Mouse (Mus musculus) hindbrain, embryonic 10.5 days (tissue): ENCODE measurements around the gene Ankib1. TPM values are rescaled to one million over a fixed set of nuclear protein-coding genes. Genes with fewer than 3 reads are reported as not detected.
"Not testable (repeated sequence)": the region's sequence is repeated elsewhere in the genome, so short reads cannot be mapped to it uniquely, and the experiment has no call there.

Experiments used
- DNase-seq: peaks from one replicate; pipeline ENCODE4 v3.0.0-alpha.2; 2017; ENCODE audit warnings: low spot score
- H3K27ac ChIP-seq: fragments of 300-500 bp; sonication (generic); 2 replicates; pipeline ENCODE4 v1.5.1; 2016; ENCODE audit warnings: mild to moderate bottlenecking, moderate library complexity
- H3K27me3 ChIP-seq: fragments of 300-500 bp; sonication (generic); 2 replicates; pipeline ENCODE4 v1.6.1; 2016; ENCODE audit warnings: mild to moderate bottlenecking; ENCODE audit not compliant: poor library complexity, insufficient read depth, severe bottlenecking
- H3K36me3 ChIP-seq: fragments of 300-500 bp; sonication (generic); 2 replicates; pipeline ENCODE4 v1.6.1; 2016; ENCODE audit warnings: mild to moderate bottlenecking, moderate library complexity
- H3K4me1 ChIP-seq: fragments of 300-500 bp; sonication (generic); replicated peaks from 2 replicates; pipeline ENCODE4 v1.6.1; 2016; ENCODE audit warnings: mild to moderate bottlenecking
- H3K4me3 ChIP-seq: fragments of 300-500 bp; sonication (generic); 2 replicates; pipeline ENCODE4 v1.5.1; 2016; ENCODE audit warnings: mild to moderate bottlenecking, moderate library complexity
- H3K9me3 ChIP-seq: fragments of 300-500 bp; sonication (generic); 2 replicates; pipeline ENCODE4 v1.6.1; 2016; ENCODE audit warnings: mild to moderate bottlenecking, moderate library complexity
- WGBS: fragments of 180-500 bp; shearing (Covaris S2); methylation state at CpG from one replicate; pipeline ENCODE4 v1.1.7; 2016; 5-methylcytosine and 5-hydroxymethylcytosine counted together
- polyA plus RNA-seq: library from polyadenylated mRNA; unstranded; fragments of >200 nt; fragmentation: Nextera tagmentation; extraction: Ambion mirVana; gene quantifications from 2 replicates; pipeline ENCODE4 v1.2.1, GENCODE M21; 2016

Gene Ankib1
- polyA plus RNA-seq, 1 experiment from 2014 or later, result 13.1 TPM

- Histone ChIP-seq H3K36me3 (peaks cover 63% of the 10 kb centered on the region), H3K9me3 (no peaks in the 10 kb centered on the region), H3K4me3 (no peak overlapping the region), H3K4me1 (no peaks in the 10 kb centered on the region), H3K27me3 (no peaks in the 10 kb centered on the region), H3K27ac (no peak overlapping the region)
- DNase-seq, result no peak
- 84% methylated on average over 4 of the region's 4 CpGs for WGBS
Measured at GRCm38 (mm10) chr5:3702180-3702579, 100.5 kb downstream of the Ankib1 start.

DNA sequence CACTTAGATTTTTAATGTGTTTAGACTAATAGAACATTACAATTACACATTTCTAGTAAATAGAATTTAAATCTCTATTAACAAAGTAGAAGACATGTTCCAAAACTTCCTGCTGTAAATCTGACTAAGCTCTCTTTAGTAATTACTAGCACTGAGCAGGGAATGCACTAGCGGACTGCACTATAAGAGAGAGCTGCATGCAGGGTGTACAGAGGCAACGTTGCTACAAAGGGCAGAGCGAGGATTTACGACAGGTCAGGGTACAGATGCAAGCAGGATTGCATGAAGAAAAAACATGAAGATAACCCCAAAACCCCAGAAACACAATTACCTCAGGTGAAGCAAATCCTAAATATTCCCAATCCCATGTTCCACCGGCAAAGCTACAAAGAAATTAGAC lies 102.7 kb downstream of the Ankib1 start:
- Histone ChIP-seq H3K27me3 (no peaks in the 10 kb centered on the region), H3K9me3 (no peaks in the 10 kb centered on the region), H3K36me3 (peaks cover 78% of the 10 kb centered on the region), H3K4me3 (no peak overlapping the region), H3K4me1 (no peaks in the 10 kb centered on the region), H3K27ac (no peak overlapping the region)
- DNase-seq, result no peak
- WGBS, result 94% methylated on average over 5 of the region's 5 CpGs

- DNase-seq, result no peak
- no peaks in the 10 kb centered on the region for H3K27me3 ChIP-seq
- no peaks in the 10 kb centered on the region for H3K9me3 ChIP-seq
- 90% methylated on average over 3 of the region's 3 CpGs for WGBS
- H3K27ac ChIP-seq, result no peak overlapping the region
- H3K4me3 ChIP-seq, result no peak overlapping the region
- H3K36me3 ChIP-seq, result peaks cover 93% of the 10 kb centered on the region
- H3K4me1 ChIP-seq, result no peaks in the 10 kb centered on the region
Measured at GRCm38 (mm10) chr5:3696031-3696430, 106.7 kb downstream of the Ankib1 start.

GRCm38 (mm10) chr5:3695191-3695590 lies 107.5 kb downstream of the Ankib1 start:
- no peaks in the 10 kb centered on the region for H3K27me3 ChIP-seq
- peaks cover 86% of the 10 kb centered on the region for H3K36me3 ChIP-seq
- no peaks in the 10 kb centered on the region for H3K4me1 ChIP-seq
- 92% methylated on average over 4 of the region's 4 CpGs for WGBS
- no peak for DNase-seq
- H3K9me3 ChIP-seq, result no peaks in the 10 kb centered on the region
- no peak overlapping the region for H3K4me3 ChIP-seq
- H3K27ac ChIP-seq, result no peak overlapping the region

DNA sequence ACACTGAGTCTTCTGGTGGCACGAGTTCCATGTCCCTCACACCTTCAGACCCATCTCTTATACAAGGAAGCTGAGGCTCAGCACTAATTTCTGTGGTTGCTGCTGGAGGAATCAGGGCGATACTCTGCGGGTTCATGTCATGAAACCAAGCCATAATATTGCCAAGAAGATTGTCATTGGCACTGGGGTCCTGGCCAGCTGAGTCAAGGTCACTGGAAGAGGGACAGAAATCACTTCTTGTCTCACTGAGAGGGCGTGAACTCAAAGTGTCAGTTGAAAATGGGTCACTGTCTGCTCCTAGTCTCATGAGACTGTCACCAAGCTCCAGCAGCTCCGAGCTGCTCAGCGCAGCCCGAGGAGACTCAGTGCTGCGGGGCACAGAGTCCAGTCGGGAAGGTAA lies 109.8 kb downstream of the Ankib1 start:
- Histone ChIP-seq H3K9me3 (no peaks in the 10 kb centered on the region), H3K27ac (no peak overlapping the region), H3K36me3 (peaks cover 89% of the 10 kb centered on the region), H3K4me3 (no peak overlapping the region), H3K4me1 (no peaks in the 10 kb centered on the region), H3K27me3 (no peaks in the 10 kb centered on the region)
- DNase-seq, result no peak
- 92% methylated on average over 9 of the region's 9 CpGs for WGBS

GRCm38 (mm10) chr5:3691283-3691682 lies 111.4 kb downstream of the Ankib1 start:
- 97% methylated on average over 3 of the region's 3 CpGs for WGBS
- DNase-seq, result no peak
- Histone ChIP-seq H3K9me3 (no peaks in the 10 kb centered on the region), H3K27me3 (no peaks in the 10 kb centered on the region), H3K4me1 (no peaks in the 10 kb centered on the region), H3K27ac (no peak overlapping the region), H3K36me3 (peaks cover 72% of the 10 kb centered on the region), H3K4me3 (no peak overlapping the region)

GRCm38 (mm10) chr5:3688298-3688697 lies 114.4 kb downstream of the Ankib1 start:
- no peak overlapping the region for H3K4me3 ChIP-seq
- H3K27ac ChIP-seq, result no peak overlapping the region
- no peak for DNase-seq
- 93% methylated on average over 8 of the region's 8 CpGs for WGBS
- no peaks in the 10 kb centered on the region for H3K9me3 ChIP-seq
- H3K27me3 ChIP-seq, result no peaks in the 10 kb centered on the region
- peaks cover 43% of the 10 kb centered on the region for H3K36me3 ChIP-seq
- no peaks in the 10 kb centered on the region for H3K4me1 ChIP-seq

GRCm38 (mm10) chr5:3669938-3670554 lies 132.7 kb downstream of the Ankib1 start:
- no peak for DNase-seq
- H3K4me1 ChIP-seq, result no peaks in the 10 kb centered on the region
- H3K36me3 ChIP-seq, result no peaks in the 10 kb centered on the region
- H3K27ac ChIP-seq, result no peak overlapping the region
- H3K27me3 ChIP-seq, result no peaks in the 10 kb centered on the region
- WGBS, result 90% methylated on average over 6 of the region's 6 CpGs
- no peaks in the 10 kb centered on the region for H3K9me3 ChIP-seq
- H3K4me3 ChIP-seq, result no peak overlapping the region

GRCm38 (mm10) chr5:3666585-3666984 lies 136.1 kb downstream of the Ankib1 start:
- H3K4me3 ChIP-seq, result no peak overlapping the region
- H3K27me3 ChIP-seq, result no peaks in the 10 kb centered on the region
- no peak overlapping the region for H3K27ac ChIP-seq
- DNase-seq, result no peak
- no peaks in the 10 kb centered on the region for H3K9me3 ChIP-seq
- H3K4me1 ChIP-seq, result no peaks in the 10 kb centered on the region
- WGBS, result 86% methylated on average over 12 of the region's 12 CpGs
- H3K36me3 ChIP-seq, result no peaks in the 10 kb centered on the region

DNA sequence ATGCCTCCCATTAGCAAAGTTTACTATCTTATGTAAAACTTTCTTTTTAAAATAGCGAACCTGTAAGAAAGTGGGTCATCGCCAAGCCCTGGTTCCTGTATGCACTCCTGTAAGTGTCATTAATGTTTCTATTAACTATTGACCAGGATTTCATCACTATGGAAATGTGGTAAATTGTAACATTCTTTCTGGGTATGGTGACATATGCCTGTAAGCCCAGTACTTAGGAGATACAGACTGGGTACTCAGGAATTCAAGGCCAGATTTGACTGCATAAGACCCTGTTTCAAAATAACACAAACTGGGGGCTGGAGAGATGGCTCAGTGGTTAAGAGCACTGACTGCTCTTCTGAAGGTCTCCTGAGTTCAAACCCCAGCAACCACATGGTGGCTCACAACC lies 137.5 kb downstream of the Ankib1 start:
- H3K36me3 ChIP-seq, result no peaks in the 10 kb centered on the region
- H3K4me3 ChIP-seq, result no peak overlapping the region
- 91% methylated on average over 2 of the region's 2 CpGs for WGBS
- DNase-seq, result no peak
- no peaks in the 10 kb centered on the region for H3K27me3 ChIP-seq
- H3K9me3 ChIP-seq, result no peaks in the 10 kb centered on the region
- H3K27ac ChIP-seq, result no peak overlapping the region
- H3K4me1 ChIP-seq, result no peaks in the 10 kb centered on the region

GRCm38 (mm10) chr5:3657085-3657484 lies 145.6 kb downstream of the Ankib1 start, which contains the start of gene Gatad1:
Gatad1 (minus strand) TSS chr5:3657185.
- H3K27ac ChIP-seq, result no peak within 1 kb of the TSS
- H3K4me3 ChIP-seq, result no peak within 1 kb of the TSS
- WGBS, result 83% methylated on average over 5 of the region's 5 CpGs
- no peak for DNase-seq
- no peaks in the 10 kb centered on the region for H3K36me3 ChIP-seq
- H3K9me3 ChIP-seq, result no peaks in the 10 kb centered on the region
- H3K4me1 ChIP-seq, result no peaks in the 10 kb centered on the region
- H3K27me3 ChIP-seq, result no peaks in the 10 kb centered on the region

DNA sequence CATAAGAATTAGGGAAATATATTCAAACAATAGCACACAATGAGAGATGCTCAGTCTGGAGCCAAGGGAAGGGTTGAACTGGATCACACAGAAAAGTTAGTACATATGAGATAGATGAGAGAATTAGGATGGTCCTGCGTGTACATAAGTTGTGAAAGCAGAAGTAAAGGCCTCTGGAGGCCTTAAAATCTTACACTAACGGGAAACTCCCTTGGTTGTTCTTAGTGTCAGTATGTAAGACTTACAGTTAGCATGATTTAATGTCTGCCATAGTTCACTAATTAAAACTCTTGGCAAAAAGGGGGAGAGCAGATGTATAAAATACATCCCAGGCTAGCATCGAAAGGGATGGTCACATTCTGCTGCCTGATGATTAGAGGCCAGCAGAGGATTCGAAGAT lies 148.9 kb downstream of the Ankib1 start:
- Histone ChIP-seq H3K36me3 (no peaks in the 10 kb centered on the region), H3K27me3 (no peaks in the 10 kb centered on the region), H3K4me3 (no peak overlapping the region), H3K4me1 (no peaks in the 10 kb centered on the region), H3K27ac (no peak overlapping the region), H3K9me3 (no peaks in the 10 kb centered on the region)
- WGBS, result 92% methylated on average over 4 of the region's 4 CpGs
- no peak for DNase-seq

DNA sequence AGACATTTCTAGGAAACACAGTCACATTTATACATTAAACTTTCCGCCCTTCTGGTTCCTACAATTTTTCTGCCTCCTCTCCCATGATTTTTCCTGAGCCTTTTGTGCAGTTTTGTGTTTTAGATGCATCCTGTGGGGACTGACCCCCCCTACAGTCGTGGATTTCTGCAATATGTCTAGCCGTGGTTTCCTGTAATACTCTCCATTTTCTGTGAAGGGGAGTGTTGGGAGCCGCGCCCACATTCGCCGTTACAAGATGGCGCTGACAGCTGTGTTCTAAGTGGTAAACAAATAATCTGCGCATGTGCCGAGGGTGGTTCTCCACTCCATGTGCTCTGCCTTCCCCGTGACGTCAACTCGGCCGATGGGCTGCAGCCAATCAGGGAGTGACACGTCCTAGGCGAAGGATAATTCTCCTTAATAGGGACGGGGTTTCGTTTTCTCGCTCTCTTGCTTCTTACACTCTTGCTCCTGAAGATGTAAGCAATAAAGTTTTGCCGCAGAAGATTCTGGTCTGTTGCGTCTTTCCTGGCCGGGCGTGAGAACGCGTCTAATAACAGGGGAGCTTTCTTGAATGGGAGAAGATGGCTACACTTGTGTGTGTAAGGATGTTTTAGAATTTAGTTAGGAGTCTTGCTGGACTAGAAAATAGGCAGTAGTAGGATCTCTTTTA lies 149.7 kb downstream of the Ankib1 start:
- not testable (repeated sequence) for H3K4me1 ChIP-seq, H3K4me3 ChIP-seq, H3K27ac ChIP-seq, H3K27me3 ChIP-seq, H3K36me3 ChIP-seq, DNase-seq, H3K9me3 ChIP-seq
- 95% methylated on average over 19 of the region's 25 CpGs for WGBS
